Mouse (Mus musculus) ES-Bruce4 (cell line): Measurements from ENCODE around the gene Gm9999.

Experiments used
- CTCF ChIP-seq: IDR thresholded peaks from one replicate; pipeline ENCODE4 v1.8.1; 2011; ENCODE audit warnings: low read depth, low read length
- EP300 ChIP-seq: IDR thresholded peaks from 2 replicates; pipeline ENCODE4 v1.6.1; 2011; ENCODE audit warnings: low read depth, low read length; ENCODE audit not compliant: insufficient read depth
- POLR2A ChIP-seq: IDR thresholded peaks from one replicate; pipeline ENCODE4 v1.8.1; 2011; ENCODE audit warnings: low read length; ENCODE audit not compliant: insufficient read depth

DNA sequence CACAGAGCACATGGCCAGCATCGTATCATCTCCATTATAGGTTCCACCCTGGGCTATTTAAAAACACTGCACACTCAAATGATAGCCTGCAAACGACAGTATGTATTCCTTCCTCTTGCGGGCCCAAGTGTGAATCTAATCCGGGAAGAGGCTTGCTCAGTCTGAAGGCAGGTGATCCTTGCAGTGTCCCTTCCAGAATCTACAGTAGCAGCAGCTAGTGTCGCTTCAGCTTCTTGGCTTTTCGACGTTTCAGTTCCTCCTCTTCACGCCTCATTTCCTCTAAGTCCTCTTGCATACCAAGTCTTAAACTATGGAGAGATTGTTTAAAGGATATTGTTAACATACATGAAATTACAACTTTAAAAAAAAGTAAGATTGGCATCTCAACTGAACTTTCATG is 9.7 kb downstream of the Gm9999 start:
- TF ChIP-seq POLR2A (no peak), CTCF (no peak), EP300 (no peak)
